ENCODE assay signal across 8 mouse cellular contexts in genomic region chr17:45807452-45807851, GRCm38 (mm10).
DNase-seq lines count a peak whose midpoint lies in the region; ATAC-seq and TF ChIP-seq lines count a peak whose summit lies in the region.

No protein-coding gene starts in this region.

- no peak overlapping the region for H3K9ac ChIP-seq in kidney, embryonic 16.5 days (replicated peaks; ENCODE audit: low read length)
- H3K9ac ChIP-seq in hindbrain, embryonic 13.5 days = no peak overlapping the region
- H3K9ac ChIP-seq in midbrain, postnatal 0 days (replicated peaks; ENCODE audit: low read length, poor library complexity, severe bottlenecking) = no peak overlapping the region

- no peaks in the 10 kb centered on the region for H3K9me3 ChIP-seq in kidney, embryonic 16.5 days (ENCODE audit: low read length)
- H3K9me3 ChIP-seq in hindbrain, embryonic 13.5 days = no peaks in the 10 kb centered on the region
- H3K9me3 ChIP-seq in midbrain, postnatal 0 days (ENCODE audit: low read length) = no peaks in the 10 kb centered on the region

- DNase-seq in kidney, postnatal 36 days = no peak
- peak; percentile 78 for DNase-seq in MN1 (ENCODE audit: low spot score)
- peak; percentile 50 for DNase-seq in midbrain, postnatal 0 days (ENCODE audit: low spot score)
- no peak for DNase-seq in spleen, adult 12 weeks (ENCODE audit: low spot score)
- no peak for DNase-seq in thymus, postnatal 10 days (ENCODE audit: low spot score in 2 of 2)
- no peak for DNase-seq in urinary bladder, postnatal 14 days (ENCODE audit: low spot score)

- no peak for TF ChIP-seq CTCF in midbrain, postnatal 0 days (IDR thresholded peaks at IDR 0.05)

- H3K4me1 ChIP-seq in kidney, embryonic 16.5 days (ENCODE audit: insufficient read depth, low read length) = peaks cover 24% of the 10 kb centered on the region
- peaks cover 21% of the 10 kb centered on the region for H3K4me1 ChIP-seq in hindbrain, embryonic 13.5 days (replicated peaks)
- H3K4me1 ChIP-seq in midbrain, postnatal 0 days (ENCODE audit: insufficient read depth, low read length) = no peaks in the 10 kb centered on the region

- H3K4me2 ChIP-seq in kidney, embryonic 16.5 days (replicated peaks; ENCODE audit: low read depth, low read length) = no peak overlapping the region
- H3K4me2 ChIP-seq in hindbrain, embryonic 13.5 days = no peak overlapping the region
- H3K4me2 ChIP-seq in midbrain, postnatal 0 days (ENCODE audit: low read depth, low read length, poor library complexity, severe bottlenecking) = no peak overlapping the region

- no peak overlapping the region for H3K4me3 ChIP-seq in kidney, embryonic 16.5 days (ENCODE audit: low read length)
- no peak overlapping the region for H3K4me3 ChIP-seq in hindbrain, embryonic 13.5 days
- no peak overlapping the region for H3K4me3 ChIP-seq in midbrain, postnatal 0 days (ENCODE audit: low read depth, low read length)

- ATAC-seq in kidney, embryonic 16.5 days (ENCODE audit: low FRiP score, low TSS enrichment) = peak; percentile 44; the same call in 1 of the 2 replicates
- peak; percentile 47; the same call in 1 of the 2 replicates for ATAC-seq in hindbrain, embryonic 13.5 days (ENCODE audit: low FRiP score)
- peak; percentile 12; the same call in 1 of the 2 replicates for ATAC-seq in midbrain, postnatal 0 days (ENCODE audit: low FRiP score)

- no peaks in the 10 kb centered on the region for H3K36me3 ChIP-seq in kidney, embryonic 16.5 days (ENCODE audit: insufficient read depth, low read length)
- H3K36me3 ChIP-seq in hindbrain, embryonic 13.5 days = no peaks in the 10 kb centered on the region
- H3K36me3 ChIP-seq in midbrain, postnatal 0 days (ENCODE audit: insufficient read depth, low read length) = no peaks in the 10 kb centered on the region

- peak overlapping the region; percentile 43 for H3K27ac ChIP-seq in kidney, embryonic 16.5 days (ENCODE audit: low read length)
- peak overlapping the region; percentile 30; the same call in 1 of the 2 replicates for H3K27ac ChIP-seq in hindbrain, embryonic 13.5 days
- H3K27ac ChIP-seq in midbrain, postnatal 0 days (ENCODE audit: low read depth, low read length) = no peak overlapping the region

- H3K27me3 ChIP-seq in kidney, embryonic 16.5 days (ENCODE audit: insufficient read depth, low read length) = peaks cover 8% of the 10 kb centered on the region
- peaks cover 29% of the 10 kb centered on the region for H3K27me3 ChIP-seq in hindbrain, embryonic 13.5 days
- H3K27me3 ChIP-seq in midbrain, postnatal 0 days (ENCODE audit: insufficient read depth, low read length) = peaks cover 13% of the 10 kb centered on the region

- WGBS in kidney, embryonic 16.5 days = 24% methylated on average over 9 of the region's 13 CpGs
- 43% methylated on average over 12 of the region's 13 CpGs for WGBS in hindbrain, embryonic 13.5 days
- 79% methylated on average over 13 of the region's 13 CpGs for WGBS in midbrain, postnatal 0 days

Comparison
In these comparisons a context has a peak if more than half of its experiments do, and no peak if none do; other contexts are left out.
1. DNase-seq: peak in MN1 (single experiment) and midbrain, postnatal 0 days (single experiment); none in kidney, postnatal 36 days (0 of 2), spleen, adult 12 weeks (single experiment), thymus, postnatal 10 days (0 of 2) and urinary bladder, postnatal 14 days (single experiment).
2. Peak in every context shown above with its lines, with median percentiles within 50 percentile points of each other: ATAC-seq.